Mouse (Mus musculus) gastrocnemius, postnatal 4 days (tissue): Measurements from ENCODE around the gene Nmnat2. TPM values are rescaled to one million over a fixed set of nuclear protein-coding genes. Genes with fewer than 3 reads are reported as not detected.

ENCODE experiments used
- DNase-seq, 2 experiments: peaks; one replicate each; pipeline ENCODE4 v3.0.0; 2021 to 2022; ENCODE audit warnings: low spot score in 2 of 2, mixed read lengths in 2 of 2
- total RNA-seq, 2 experiments: library from RNA; stranded (reverse); gene quantifications; 2 replicates each; pipeline ENCODE4 v1.2.3; 2021

Nmnat2 gene
- total RNA-seq, 2 experiments from 2014 or later: 2.0 to 3.4 TPM

DNA sequence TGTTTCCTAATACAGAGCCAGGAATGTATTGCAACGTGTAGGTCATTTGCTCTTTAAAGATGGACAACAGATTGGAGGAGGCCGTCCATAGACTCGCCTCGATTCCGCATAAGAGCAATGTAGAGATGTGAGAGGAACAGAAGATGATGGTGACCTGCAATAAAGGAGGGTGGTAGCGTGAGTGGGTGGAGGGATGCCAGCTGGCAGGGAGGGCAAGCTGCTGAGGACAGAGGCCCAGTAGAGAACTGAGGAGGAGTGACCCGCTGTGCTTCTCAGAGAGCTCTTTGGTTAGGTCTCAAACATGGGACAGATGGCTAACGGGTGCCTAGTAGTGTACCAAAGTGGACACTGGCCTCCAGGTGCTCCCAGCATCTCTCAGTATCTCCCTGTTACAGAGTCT, 23.9 kb downstream of the Nmnat2 start:
- DNase-seq: no peak

DNA sequence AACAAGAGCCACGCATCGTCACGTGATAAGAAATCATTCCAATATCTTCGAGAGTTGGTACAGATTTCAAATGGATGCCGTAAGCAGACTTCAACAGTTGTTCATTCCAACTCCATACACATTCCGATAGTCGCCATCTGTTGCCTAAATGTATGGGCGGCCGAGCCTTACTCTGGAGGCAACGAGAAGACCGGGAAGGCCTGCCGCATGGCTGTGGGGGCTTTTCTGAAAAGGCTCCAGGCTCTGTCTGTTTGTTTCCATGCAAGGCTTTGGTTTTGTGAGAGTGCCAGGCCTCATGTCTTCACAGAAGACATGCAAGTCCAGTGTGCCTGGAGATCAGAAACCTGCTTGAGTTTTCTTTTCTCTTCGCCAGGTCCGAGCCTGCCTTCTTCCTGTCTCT, 28.6 kb downstream of the Nmnat2 start:
- DNase-seq: no peak

DNA sequence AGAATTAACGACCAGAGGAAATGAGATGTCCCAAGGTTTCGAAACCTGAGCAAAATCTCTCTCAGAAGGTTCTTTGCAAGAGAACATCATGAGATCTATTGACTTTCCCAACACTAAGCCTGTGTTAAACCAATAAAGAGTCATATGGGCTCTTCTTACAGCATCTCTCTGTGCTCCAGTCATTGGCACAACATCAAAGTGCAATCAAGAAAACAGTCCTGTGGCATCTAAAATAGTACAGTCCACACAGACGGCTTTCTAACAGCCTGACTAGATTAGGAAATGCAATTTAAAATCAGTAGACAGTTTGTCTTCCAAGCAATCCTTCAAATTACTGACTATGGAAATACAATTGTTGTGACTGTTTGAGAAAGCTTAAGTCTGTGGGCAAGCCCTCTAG, 32.2 kb downstream of the Nmnat2 start:
- no peak for DNase-seq

DNA sequence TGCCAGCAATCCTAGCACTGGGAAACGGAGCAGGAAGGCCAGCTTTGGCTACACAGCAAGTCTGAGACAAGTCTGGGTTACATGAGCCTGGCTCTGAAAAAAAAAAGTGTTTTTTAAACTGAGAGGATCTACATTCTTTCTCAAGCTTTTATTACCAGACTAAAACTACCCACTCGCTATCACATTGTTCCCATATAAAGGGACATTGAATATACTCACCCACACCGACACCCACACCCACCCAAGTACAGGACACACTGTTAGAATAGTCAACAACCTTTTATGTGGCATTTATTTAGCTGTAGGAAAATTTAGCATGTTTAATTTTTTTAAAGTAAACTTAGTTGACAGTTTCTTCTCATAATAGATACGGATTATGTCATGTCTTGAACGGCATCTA, 35.3 kb downstream of the Nmnat2 start:
- no peak for DNase-seq

DNA sequence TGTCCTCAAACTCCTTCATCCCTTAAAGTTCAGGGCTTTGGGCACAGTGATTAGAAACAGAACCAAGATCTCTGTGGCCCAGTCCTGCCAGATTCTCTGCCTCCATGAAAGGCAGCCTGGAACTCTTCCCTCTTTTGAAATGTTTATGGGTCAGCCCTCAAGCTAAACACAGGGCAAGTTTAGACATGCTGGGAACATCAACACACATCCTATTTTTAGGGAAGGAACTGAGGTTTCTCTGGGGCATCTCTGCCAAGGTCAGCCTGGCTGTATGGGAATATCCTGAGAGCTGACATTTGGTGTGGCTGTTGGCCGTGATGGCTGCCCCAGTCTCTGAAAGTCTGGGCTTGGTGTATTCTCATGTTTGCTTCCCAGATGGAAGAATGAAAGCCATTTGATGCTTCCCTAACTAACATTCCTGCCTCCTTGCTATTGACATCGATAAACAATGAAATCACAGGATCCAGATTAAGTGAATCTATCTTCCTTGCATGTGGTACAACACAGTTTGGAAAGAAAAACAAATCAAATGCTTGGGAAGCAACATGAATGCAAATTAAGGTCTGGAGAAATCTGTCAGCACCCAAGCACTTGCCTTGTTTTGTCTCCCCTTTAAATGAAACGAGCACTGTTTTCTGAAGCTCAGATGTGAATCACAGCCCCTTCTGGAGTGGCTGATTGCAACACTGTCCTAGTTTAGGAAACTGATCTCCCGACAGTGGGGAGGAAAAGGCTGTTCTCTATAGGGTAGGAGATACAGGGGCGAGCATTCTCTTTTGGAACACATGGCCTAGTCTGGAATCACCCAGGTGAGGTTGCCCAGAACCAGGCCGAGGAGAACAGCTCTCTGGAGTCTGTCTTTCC, 37.7 kb downstream of the Nmnat2 start:
- no peak for DNase-seq

DNA sequence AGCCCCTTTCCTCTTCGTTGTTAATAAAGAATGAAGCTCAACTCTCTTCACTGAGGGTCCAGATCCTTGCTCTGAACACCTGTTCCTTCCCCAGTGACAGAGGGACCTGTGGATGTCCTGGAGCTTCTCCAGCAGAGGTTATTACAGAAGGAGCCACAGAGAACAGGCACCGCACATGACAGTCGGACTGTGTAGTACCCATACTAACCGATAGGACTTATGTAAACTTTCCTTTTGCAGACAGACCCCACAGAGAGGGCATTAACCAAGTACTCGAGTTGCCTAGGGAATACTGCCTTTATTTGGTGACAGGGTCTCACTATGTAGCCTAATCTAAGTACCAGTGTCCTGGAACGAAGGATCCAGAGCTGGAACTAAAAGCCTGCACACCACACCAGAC, 39.0 kb downstream of the Nmnat2 start:
- no peak for DNase-seq

DNA sequence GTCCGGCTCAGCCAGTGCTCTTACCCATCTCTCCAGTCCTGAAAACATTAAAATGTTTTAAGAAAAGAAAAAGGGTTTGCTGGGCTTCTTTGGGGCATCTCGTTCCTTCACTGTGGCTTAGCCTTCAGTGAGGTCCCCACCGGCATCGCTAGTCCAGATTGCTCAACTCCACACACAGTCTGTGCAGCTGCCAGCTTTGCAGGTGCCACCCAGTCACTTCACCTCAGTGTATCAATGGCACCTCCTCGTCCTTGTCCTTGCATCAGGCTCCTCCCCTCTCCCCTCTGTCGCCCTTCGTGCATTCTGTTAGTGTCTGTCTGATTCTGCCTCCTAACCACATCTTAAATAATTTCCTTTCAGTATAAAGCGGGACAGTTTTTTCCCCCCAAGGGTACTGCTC, 45.2 kb downstream of the Nmnat2 start:
- no peak for DNase-seq

DNA sequence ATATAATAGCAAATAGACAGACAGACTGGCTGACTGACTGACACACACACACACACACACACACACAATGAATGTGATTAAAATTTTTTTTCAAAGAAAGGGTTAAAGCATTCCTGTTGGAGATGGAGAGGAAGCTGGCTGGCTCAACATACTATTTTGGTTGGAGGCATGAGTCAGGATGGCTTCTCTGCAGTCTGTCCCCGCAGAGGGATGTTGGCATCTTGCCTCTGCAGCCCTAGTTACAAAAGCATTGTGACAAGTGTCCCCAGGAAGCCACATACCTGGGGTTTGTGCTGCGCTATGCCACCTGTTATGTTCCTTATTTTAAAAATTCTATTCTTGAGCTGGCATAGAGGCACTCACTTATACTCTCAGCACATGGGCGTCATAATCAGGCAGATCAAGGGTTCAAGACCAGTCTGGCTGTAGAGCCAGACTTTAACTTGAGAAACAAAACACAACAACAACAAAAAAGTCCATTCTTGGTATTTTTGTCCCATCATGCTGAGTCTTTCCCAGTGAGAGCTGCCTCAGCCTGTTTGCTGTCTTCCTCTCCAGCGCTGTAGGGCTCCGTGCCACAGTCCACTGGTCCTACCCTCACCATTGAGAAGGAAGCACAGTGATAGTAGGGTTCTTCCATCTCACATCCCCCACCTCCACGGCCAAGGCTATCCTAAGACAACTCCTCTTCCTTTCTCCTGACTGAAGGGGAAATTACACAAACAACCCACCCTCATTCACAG, 45.9 kb downstream of the Nmnat2 start:
- DNase-seq: no peak

DNA sequence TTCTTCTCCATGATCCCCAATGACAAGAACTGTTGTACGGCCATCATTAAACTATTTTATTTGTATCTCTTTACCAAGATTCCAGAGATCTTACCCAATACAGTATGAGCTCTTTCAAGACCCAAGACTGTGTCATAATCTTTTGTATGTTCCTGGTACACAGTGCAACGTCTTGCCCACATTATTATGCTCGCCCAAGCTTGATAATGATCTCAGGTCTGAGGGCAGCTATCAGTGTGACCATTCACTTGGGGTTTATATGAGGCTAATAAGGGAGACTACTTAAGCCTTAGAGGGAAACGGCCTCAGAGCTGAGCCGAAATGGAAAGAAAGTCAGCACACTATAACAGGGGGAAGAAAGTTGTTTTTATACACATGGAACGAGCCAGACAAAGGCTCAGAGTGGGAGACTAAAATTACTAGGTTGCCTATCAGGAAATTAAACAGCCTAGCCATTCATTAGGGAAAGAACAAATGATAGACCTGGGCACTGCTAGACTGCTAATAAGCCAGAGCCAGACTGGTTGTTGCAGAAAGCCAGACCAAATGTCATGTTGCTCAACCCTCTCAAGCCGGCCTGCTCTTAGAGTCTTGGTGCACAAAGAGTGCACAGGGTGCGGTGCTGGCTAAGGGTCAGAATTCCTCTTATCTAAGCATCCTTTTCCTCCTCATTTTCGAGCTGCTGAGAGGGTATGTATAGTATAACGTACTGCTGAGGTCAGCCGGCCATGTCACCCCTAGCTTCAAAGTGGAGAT, 47.7 kb downstream of the Nmnat2 start:
- DNase-seq: no peak

DNA sequence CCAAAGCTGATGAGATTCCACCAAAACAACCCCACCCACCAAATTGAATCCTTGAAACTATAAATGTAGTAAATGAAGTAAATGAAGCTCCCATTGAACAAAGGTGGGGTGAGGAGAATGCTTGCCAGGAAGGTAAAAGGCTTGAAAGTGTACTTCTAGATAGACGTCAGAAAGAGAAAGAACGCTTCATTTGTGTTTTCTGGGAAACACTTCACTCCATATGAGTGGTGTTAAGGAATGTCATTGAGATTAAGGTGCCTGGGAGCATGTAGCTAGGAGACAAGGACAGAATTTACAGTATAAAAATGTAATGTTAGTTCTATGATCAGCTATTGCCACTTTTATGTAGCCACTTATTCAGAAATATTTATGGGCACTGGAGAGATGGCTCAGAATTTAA, 49.7 kb downstream of the Nmnat2 start:
- DNase-seq: no peak

DNA sequence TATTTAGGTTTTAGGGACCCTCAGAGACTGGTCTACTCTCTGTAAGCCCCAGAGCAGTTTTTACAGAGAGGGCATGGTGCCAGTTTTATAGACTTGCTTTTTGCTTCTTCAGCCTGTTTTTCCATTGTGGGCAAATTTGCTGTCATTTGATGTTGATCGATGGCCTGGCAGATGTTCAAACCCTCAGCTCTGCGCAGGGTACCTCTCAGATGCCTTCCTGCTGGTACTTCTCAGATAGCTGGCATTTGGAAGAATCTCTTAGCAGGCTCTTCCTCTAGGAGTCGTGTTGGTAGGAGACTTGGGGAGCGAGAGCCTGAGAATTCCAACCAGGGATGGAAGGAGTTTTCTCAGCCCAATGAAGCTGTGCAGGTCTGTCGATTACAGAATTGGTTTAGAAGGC, 51.3 kb downstream of the Nmnat2 start:
- no peak for DNase-seq

DNA sequence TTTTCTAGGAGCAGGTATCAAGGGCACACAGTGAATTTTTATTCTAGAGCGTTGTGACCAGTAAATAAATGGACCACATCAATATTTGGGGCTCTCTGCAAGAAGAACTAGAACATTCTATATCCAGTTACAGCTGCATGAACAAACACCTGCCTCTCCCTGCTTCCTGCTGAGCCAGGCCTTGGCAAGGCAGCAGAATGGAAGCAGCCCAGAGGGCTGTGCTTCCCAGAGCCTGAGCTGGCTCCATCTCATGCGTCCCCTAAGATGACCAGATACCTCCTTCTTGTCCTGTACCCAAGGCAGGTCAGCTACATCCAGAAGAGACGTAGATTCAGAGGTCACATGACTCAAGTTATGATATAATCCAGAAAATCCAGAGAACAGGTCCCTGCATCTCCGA, 52.0 kb downstream of the Nmnat2 start:
- DNase-seq: no peak

DNA sequence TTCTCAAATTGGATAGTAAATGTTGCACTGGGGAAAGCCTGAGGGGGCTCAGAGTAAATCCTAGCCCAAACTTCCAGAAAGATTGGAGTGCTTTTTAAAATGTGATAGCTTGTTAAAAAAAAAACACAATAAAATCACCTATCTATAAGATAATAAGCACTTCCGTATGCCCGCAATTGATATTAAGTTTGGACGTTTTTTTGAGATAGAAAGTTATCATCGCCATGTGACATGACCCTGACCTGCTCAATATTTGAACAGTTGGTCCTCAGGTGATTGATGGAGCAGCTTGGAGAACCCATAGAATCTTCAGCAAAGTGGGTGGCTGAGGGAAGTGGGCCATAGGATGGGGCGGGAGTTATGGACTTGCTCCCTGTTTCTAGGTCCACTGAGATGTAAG, 52.5 kb downstream of the Nmnat2 start:
- DNase-seq: no peak

DNA sequence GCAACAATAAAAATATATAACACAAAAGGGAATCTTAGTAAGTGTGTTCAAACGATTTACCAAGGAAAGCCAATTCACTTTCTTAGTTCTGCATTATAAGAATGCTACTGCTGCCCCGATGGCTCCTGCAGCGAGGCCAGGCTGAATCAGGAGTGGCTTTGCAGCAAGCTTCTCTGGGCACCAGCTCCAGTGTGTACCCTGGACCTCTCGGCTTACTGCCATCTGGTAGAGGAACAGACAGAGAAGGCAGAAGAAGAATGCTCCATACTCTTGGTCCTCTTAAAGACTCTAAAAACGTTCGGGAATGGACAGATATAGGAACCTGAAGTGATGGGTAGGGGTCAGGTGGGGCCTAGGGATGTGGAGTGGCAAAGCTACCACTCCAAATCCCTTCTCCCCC, 53.0 kb downstream of the Nmnat2 start:
- no peak for DNase-seq

DNA sequence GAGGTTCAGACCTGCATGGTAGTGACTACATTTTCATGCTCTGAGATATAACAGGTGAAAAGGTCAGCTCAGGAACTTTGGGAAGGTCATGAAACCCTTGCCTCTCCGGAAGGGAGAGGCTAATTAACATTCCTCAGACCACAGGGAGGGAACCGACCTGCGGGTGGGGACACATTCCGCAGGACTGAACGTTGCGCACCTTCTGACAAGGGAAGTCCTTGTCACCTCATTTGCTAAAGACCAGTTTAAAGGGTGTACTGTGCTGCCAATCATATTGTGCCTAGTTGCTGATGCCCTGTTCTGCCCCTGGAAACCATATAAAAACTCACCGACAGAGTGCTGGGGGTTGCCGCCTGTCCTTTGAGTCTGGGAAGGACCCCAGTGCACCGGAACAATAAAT, 54.5 kb downstream of the Nmnat2 start:
- no peak for DNase-seq

DNA sequence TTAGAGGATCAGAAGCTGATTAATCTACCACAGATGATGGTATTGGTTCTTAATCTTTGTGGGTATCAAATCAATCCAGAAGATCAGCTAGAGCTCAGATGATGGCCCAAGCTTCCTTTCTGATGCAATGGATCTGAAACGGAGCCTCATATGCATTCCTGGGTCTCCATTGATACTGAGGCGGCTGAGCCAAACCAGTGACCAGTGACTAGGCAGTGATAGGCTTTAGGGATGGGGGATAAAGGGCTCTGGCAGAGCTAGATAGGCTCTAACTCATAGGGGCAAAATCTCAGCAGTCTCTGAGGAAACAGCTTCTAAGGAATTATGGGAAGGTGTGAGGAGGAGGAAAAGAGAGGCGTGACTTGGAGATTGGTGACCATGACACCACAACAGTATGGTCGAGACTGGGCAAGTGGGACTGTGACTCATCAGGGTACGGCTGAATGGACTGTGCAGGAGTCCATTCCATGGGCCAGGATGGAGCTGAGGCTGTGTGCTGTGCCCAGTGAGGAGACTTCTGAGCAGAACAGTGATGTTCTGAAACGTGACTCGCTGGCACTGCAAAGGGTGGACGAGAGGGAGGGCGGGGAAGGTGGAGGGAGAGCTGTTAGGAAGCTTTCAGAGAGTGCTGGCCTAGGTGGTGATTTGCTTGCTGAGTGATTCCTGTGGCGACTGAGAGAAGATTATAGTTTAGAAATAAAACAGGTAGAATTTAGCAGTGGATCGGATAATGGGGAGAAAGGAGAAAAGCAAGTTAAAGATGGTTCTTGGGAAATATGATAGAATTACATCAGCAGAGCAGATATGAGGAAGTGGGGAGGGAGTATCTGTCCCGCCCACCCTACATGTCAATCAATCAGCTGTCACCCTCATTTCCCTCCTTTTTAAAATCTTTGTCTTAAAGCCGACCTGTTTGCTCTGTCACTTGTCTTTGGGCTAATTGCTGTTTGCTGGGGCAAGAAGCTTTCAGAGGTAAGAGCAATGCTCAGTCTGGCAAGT, 55.9 kb downstream of the Nmnat2 start:
- DNase-seq: no peak

DNA sequence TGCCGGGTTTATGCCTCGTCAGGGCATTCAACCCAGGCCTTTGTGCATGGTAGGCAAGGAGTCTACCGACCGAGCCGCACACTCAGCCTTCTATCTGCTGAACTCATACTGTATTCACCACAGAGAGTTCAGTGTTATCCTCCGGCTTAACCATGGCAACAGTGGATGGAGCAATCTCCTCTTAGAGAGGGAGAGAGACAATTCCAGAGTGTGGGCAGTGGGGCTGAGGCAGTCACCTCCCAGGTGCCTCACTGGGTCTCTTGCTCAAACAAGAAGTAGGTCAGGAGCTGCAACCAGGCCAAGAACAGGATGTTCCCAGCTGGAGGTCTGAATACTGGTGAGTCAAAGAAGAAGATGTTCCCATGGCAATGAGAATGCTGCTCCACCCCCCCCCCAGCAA, 56.8 kb downstream of the Nmnat2 start:
- no peak for DNase-seq

DNA sequence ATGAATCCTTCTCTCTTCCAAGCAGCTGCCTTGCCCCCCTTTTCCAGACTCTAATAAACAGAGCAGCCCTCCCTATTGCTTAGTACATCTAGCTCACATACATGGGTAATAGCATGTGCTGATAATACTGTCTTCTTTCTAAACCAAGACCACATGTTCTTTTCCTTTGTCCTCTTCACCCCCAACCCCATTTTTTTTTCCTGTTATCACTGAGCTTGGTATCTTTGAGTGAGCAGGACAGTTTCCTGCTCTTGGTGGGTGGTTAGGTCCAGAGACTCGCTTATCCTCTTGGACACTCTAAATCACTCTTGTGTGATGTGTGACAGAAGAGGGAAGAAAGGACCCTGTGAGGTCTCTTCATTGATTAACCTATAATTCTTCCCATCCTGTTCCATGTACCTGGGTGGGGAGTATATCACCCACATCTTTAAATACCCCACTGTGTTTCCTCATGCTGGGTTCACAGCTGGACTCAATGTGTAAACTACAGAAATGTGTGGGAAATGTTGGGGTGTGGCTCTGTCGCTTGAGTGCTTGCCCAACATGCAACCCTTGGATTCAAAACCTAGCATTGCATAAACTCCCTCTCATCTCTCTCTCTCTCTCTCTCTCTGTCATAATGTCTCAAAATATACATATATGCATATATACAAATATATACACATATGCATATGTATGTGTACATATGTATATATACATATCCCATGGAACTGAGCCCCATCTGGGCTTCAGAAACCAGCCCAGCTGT, 58.9 kb downstream of the Nmnat2 start:
- DNase-seq: no peak

DNA sequence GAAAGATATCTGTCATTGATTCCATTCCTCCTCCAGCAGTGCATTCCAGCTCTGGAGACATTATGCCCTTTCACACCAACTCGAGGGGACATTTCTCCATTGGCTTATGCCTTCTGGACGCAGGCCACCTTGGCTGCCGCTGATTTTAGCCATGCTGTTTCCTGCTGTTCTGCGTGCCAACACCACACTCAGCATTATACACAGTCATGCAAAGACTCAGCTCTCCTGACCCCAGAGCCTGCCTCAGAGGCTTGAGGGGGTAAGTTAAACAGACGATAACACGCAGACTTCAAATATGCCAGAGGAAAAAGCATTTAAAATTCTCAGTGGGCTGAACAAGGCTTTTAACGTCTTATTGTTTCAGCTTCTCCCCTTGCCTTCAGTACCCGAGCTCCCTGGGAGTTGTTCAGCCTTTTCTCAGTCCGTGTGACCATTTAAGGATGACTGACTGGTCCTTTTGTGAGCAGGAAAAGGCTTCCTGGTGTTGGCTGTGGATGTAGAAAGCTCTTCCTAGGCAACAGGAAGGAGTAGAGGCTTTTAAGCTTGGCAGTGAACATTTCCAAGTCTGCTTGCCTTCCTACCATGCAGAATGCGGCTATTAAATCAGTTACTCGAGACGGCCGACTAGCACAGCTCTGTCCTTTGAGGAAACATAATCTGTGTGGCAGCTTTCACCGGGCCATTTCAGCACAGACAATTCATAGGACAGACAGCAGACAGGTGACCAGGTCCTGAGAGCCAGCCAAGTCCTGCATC, 59.8 kb downstream of the Nmnat2 start:
- DNase-seq: peak; percentile 23 to 40
